Mouse (Mus musculus): ENCODE data around the gene Fem1a. TPM values are rescaled to one million over a fixed set of nuclear protein-coding genes. Genes with fewer than 3 reads are reported as not detected.
"Not testable (repeated sequence)": the region's sequence is repeated elsewhere in the genome, so short reads cannot be mapped to it uniquely, and the experiment has no call there.

Gene Fem1a
- polyA plus RNA-seq, 1 experiment: 14.4 TPM

DNA sequence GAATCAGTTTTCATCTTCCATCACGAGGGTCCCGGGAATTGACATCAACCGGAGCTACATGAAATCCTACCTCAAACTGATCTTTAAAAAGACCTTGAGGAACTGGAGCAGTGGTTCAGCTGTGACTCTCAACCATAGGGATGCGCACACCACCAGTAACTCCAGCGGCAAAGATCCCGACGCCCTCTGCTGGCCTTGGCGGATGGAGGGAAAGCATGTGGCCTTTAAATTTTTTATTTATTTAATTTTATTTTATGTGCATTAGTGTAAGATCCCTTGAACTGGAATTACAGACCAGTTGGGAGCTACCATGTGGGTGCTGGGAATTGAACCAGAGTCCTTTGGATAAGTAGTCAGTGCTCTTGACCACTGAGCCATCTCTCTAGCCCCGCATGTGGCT is 1.2 kb upstream of the Fem1a start:
- no peak for DNase-seq (ENCODE audit: low spot score)

DNA sequence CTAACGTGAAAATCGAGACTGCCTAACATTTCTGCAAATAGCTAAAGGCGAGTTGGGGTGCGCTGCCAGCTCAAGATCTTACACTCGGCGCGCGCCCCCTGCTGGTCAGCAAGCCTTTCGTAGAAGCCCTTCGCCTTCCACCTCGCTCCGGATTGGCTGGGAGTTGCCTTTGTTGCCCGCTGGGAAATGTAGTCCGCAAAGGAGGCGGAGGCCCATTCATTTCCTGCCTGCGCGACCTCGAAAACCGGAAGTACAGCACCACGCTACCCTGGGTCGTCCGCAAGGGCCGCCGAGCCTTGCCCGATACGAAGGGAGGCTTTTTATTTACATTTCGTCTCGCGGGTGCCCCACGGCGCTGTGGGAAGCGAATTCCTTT is 759 bp upstream of the Fem1a start:
- DNase-seq (ENCODE audit: low spot score): peak; percentile 96

DNA sequence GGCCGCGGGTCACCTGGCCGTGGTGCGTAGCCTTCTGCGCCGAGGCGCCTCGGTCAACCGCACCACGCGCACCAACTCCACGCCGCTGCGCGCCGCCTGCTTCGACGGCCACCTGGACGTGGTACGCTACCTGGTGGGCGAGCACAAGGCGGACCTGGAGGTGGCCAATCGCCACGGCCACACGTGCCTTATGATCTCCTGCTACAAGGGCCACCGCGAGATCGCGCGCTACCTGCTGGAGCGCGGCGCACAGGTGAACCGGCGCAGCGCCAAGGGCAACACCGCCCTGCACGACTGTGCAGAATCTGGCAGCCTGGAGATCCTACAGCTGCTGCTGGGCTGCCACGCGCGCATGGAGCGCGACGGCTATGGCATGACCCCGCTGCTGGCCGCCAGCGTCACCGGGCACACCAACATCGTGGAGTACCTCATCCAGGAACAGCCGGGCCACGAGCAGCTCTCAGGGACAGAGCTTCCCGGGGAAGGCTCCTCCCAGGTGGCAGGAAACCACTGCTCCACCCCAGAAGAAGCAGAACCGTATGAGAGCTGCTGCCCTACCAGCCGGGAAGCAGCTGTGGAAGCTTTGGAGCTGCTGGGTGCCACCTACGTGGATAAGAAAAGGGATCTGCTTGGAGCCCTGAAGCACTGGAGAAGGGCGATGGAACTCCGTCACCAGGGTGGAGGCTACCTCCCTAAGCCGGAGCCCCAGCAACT is 728 bp downstream of the Fem1a start:
- no peak for DNase-seq (ENCODE audit: low spot score)

GRCm38 (mm10) chr17:56258269-56258668 is 1.7 kb downstream of the Fem1a start:
- DNase-seq (ENCODE audit: low spot score): not testable (repeated sequence)

- not testable (repeated sequence) for DNase-seq (ENCODE audit: low spot score)
These were observed 2.2 kb downstream of the Fem1a start for GRCm38 (mm10) chr17:56258812-56259211.

- no peak for DNase-seq (ENCODE audit: low spot score)
These were observed 2.9 kb downstream of the Fem1a start for GRCm38 (mm10) chr17:56259301-56260037.

GRCm38 (mm10) chr17:56261166-56261565 is 4.6 kb downstream of the Fem1a start:
- no peak for DNase-seq (ENCODE audit: low spot score)

DNA sequence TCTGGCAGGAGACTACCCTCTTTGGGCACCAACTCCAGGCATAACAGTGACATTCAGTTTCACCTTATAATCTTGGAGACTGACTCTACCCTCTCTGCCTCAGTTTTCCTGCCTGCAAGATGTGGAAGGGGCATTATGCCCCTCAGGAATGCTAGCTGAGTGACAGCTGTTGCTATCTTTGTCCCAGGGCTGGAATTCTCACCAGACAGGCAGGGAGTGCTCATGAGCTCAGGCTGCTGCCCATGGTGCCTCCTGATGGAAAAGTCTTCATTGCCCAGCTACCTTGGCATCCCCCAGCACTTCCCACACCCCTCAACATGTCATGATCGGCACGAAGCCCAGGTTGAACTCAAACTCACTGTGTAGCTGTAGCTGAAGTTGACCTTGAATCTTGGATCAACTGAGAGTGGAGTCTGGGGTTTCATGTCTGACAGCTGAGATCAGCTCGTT is 6.1 kb downstream of the Fem1a start:
- DNase-seq (ENCODE audit: low spot score): no peak

GRCm38 (mm10) chr17:56264020-56264419 is 7.4 kb downstream of the Fem1a start:
- no peak for DNase-seq (ENCODE audit: low spot score)

GRCm38 (mm10) chr17:56265011-56265410 is 8.4 kb downstream of the Fem1a start:
- no peak for DNase-seq (ENCODE audit: low spot score)

GRCm38 (mm10) chr17:56265869-56266268 is 9.3 kb downstream of the Fem1a start:
- DNase-seq (ENCODE audit: low spot score): no peak

- DNase-seq (ENCODE audit: low spot score): no peak
These were observed 9.7 kb downstream of the Fem1a start for GRCm38 (mm10) chr17:56266271-56266670.

GRCm38 (mm10) chr17:56269153-56269630 is 12.6 kb downstream of the Fem1a start:
- DNase-seq (ENCODE audit: low spot score): no peak

GRCm38 (mm10) chr17:56269741-56270140 is 13.1 kb downstream of the Fem1a start:
- DNase-seq (ENCODE audit: low spot score): no peak

- DNase-seq (ENCODE audit: low spot score): no peak
These were observed 15.1 kb downstream of the Fem1a start for GRCm38 (mm10) chr17:56271609-56272253.

GRCm38 (mm10) chr17:56272644-56273043 is 16.0 kb downstream of the Fem1a start:
- no peak for DNase-seq (ENCODE audit: low spot score)

- no peak for DNase-seq (ENCODE audit: low spot score)
These were observed 16.9 kb downstream of the Fem1a start for GRCm38 (mm10) chr17:56273482-56273881.

DNA sequence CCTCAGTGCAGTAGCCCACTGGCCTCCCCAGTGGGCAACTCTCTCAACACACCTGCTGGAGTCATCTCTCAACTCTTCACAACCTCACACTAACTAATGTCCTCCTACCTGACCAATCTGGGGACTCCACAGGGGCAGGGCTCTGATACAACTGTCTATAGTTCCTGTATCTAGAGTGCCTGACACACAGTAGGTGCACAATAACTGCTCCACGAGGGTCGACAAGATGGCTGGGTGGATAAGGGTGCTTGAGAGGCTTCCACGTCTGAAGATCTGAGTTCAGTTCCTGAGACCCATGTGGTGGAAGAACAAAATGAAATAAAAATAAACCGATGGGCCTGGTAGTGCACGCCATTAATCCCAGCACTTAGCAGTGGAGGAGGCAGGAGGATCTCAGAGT is 17.4 kb downstream of the Fem1a start:
- no peak for DNase-seq (ENCODE audit: low spot score)

- no peak for DNase-seq (ENCODE audit: low spot score)
These were observed 19.4 kb downstream of the Fem1a start for GRCm38 (mm10) chr17:56275842-56276480.

- DNase-seq (ENCODE audit: low spot score): no peak
These were observed 20.3 kb downstream of the Fem1a start, which contains the start of gene Ticam1 for GRCm38 (mm10) chr17:56276643-56277566. Gene Ticam1, minus strand, starts transcription at chr17:56276786.

DNA sequence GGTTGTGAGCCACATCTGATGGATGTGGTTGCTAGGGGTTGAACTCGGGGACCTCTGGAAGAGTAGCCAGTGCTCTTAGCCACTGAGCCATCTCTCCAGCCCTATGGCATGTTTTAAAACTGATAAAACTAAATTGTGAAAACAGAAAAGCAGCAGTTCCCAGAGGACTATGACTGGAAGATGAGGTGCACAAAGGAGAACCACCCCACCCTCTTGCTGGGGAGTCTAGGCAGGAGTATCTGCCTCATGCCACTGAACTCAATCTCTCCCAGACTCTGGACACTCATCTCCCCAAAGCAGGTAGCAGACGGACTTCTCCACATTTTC is 20.9 kb downstream of the Fem1a start:
- no peak for DNase-seq (ENCODE audit: low spot score)

All from urinary bladder, adult 2 months (tissue).